In the genomic region with DNA sequence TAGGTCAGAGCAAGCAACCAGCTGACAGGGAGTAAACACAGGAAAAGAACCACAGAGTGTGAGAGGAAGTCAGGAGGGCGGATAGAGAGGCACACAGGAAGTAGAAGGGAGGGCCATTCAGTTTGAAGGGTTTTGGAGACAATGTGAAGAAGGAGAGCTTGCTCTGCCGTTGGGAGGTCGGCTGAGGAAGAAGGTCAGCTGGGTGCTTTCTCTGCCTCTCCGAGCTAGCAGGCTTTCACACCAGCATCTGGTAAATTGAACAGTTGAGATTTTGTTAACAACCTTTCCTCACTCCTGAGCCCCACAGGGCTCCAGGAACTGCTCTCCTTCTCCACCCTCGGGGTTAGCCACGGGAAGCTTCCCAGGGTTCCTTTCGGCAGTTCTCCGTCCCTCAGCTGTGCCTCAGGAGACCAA, we compare ENCODE assay signal across 8 mouse cellular contexts.
DNase-seq lines count a peak whose midpoint lies in the region; ATAC-seq and TF ChIP-seq lines count a peak whose summit lies in the region.

No protein-coding gene starts in this region.

- TF ChIP-seq POLR2A in cerebellum, adult 2 months (IDR thresholded peaks at IDR 0.05; ENCODE audit: borderline replicate concordance, insufficient read depth, low read length) = no peak

- TF ChIP-seq CTCF in cerebellum, adult 2 months (IDR thresholded peaks at IDR 0.05; ENCODE audit: borderline replicate concordance, insufficient read depth, low read depth, low read length) = no peak

- peak; percentile 18 for DNase-seq in embryo, embryonic 10 days (ENCODE audit: low spot score)
- DNase-seq in embryo, embryonic 11 days = no peak
- peak; percentile 8 for DNase-seq in kidney, adult 18-20 months
- DNase-seq in lung, postnatal 10 days = peak; percentile 57
- peak; percentile 76 for DNase-seq in thymus, postnatal 14 days
- DNase-seq in right cerebral cortex, postnatal 36 days (ENCODE audit: low spot score in 2 of 2) = no peak
- DNase-seq in cerebellum, adult 2 months = no peak

- H3K27me3 ChIP-seq in cerebellum, adult 2 months (ENCODE audit: control insufficient read depth, insufficient read depth, low read length) = no peaks in the 10 kb centered on the region

- no peak overlapping the region for H3K4me3 ChIP-seq in cerebellum, adult 2 months (replicated peaks; ENCODE audit: insufficient read depth, low read depth, low read length)

- peak; percentile 77 for ATAC-seq in erythroid progenitor cell, adult 5-6 weeks (replicated peaks; ENCODE audit: low FRiP score, poor library complexity, severe bottlenecking)

- WGBS in cerebellum, adult 2 months = 78% methylated on average over 8 of the region's 8 CpGs

- H3K27ac ChIP-seq in cerebellum, adult 2 months (ENCODE audit: insufficient read depth, low read length) = no peak overlapping the region

- H3K4me1 ChIP-seq in cerebellum, adult 2 months (ENCODE audit: control insufficient read depth, insufficient read depth, low read length) = no peaks in the 10 kb centered on the region

Comparison
In these comparisons a context has a peak if more than half of its experiments do, and no peak if none do; other contexts are left out.
1. DNase-seq: peak in embryo, embryonic 10 days (single experiment), kidney, adult 18-20 months (single experiment), lung, postnatal 10 days (single experiment) and thymus, postnatal 14 days (single experiment); none in embryo, embryonic 11 days (single experiment), right cerebral cortex, postnatal 36 days (0 of 2) and cerebellum, adult 2 months (0 of 2).